Mouse (Mus musculus) G1E-ER4 (cell line): Measurements from ENCODE around the gene Gm815. TPM values are rescaled to one million over a fixed set of nuclear protein-coding genes. Genes with fewer than 3 reads are reported as not detected.

Source experiments
- GATA1 ChIP-seq: IDR thresholded peaks from one replicate; pipeline ENCODE4 v1.8.0; 2012; ENCODE audit warnings: low read length, inconsistent platforms
- polyA plus RNA-seq: library from polyadenylated mRNA; stranded (reverse); fragments of >175 nt; gene quantifications from 2 replicates; pipeline ENCODE4 v1.2.3, GENCODE M21; 2012

Gm815 gene
- polyA plus RNA-seq = not detected in 2 replicates

- TF ChIP-seq GATA1 = no peak
Observed at GRCm38 (mm10) chr19:26885616-26886015, at the start of gene Gm815. Gene Gm815, plus strand, starts transcription at chr19:26885881.

DNA sequence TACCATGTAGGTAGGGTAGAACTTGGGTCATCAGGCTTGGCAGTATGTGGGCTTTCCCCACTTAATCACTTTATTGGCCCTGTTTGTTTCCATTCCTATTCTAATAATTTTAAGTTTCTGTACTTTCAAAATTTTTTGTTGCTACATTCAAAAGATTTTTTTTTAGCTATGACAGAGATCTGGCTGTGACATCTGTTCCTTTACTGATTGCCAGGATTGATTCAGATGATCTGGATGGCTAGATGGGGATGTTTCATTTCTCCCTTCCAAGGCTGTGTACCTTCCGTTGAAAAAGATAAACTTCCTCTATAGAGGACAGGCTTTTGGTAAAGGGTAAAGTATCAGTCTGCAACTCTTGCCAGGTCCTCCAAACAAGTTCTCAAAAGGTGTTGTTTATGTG lies 48.1 kb upstream of the Gm815 start:
- TF ChIP-seq GATA1 = no peak

- TF ChIP-seq GATA1 = no peak
Observed at GRCm38 (mm10) chr19:26843896-26844295, 41.8 kb upstream of the Gm815 start.

- no peak for TF ChIP-seq GATA1
Observed at GRCm38 (mm10) chr19:26844813-26845212, 40.9 kb upstream of the Gm815 start.

DNA sequence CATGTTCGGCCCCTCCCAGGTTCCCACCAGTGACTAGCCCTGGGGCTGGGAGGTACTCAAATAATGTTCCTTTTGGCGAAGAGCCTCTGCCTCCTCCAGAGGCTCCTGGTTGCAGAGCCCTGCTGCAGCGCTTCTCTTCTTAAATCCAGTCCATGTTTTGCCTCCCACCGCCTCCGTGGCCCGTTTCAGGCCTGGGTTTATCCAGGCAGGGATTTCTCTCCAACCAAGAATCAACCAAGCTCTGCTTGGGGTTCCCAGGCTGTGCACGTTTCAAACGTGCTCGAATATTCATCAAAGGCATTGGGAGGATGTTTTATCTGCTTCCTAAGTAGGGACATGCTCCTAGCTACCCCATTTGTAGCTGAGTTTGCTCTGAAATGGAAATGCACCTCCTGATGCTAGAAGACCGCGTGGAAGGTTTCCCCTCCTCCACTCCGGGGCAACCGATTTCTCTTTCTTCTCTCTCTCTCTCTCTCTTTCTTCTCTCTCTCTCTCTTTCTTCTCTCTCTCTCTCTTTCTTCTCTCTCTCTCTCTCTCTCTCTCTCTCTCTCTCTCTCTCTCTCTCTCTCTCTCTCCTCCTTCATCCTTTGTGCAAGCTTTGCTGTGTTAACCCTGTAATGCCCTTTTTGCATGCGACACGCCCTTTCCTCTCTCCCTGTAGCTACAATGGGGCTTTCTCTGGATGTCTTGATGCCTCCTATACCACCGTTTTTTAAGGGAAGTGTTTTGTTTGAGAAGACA lies 40.2 kb upstream of the Gm815 start:
- no peak for TF ChIP-seq GATA1

DNA sequence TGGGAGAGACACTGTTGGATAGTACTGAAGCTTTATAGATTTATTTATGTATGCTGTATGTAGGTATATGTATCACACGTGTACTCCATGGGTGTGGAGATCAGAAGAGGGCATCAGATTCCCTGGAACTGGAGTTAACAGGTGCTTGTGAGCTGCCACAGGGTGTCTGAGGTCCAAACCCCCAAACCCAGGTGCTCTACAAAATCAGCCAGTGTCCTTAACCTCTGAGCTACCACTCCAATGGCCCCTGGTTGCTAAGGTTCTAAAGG lies 39.7 kb upstream of the Gm815 start:
- no peak for TF ChIP-seq GATA1

DNA sequence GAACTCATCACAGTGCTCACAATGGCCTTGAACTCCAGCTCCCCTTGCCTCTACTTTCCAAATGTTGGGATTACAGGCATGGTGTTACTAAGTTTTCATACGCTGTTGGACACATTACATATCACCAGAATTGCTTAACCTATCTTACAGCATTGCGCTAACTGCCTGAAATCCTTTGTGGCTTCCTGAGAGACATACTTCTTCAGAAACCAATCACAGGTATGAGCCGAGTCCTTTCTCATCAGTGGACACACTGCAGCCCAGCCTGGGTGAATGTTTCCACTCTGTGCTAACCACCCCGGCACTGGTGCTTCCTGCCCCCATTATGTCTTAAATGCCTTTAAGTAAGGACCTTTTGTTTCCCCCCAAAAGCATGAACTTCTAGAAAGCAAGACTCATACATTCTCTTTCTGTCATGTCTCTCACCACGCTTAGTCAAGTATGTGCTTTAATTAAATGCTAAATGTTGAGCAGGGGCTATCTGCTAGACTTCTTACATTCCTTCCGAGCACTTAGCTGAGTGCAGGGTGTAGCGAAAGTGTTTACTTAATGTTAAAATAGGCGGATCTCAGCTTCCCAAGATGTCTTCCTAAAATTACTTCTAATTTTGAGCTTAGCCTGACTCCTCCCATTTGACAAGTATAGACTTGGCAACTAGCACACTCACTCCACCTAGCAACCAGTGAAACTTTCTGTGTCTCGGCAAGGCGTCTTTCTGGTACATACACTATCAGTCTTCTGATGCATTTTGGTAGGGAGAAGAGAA lies 34.5 kb upstream of the Gm815 start:
- no peak for TF ChIP-seq GATA1

GRCm38 (mm10) chr19:26852325-26852900 lies 33.3 kb upstream of the Gm815 start:
- no peak for TF ChIP-seq GATA1

- TF ChIP-seq GATA1 = no peak
Observed at GRCm38 (mm10) chr19:26853701-26854282, 31.9 kb upstream of the Gm815 start.

DNA sequence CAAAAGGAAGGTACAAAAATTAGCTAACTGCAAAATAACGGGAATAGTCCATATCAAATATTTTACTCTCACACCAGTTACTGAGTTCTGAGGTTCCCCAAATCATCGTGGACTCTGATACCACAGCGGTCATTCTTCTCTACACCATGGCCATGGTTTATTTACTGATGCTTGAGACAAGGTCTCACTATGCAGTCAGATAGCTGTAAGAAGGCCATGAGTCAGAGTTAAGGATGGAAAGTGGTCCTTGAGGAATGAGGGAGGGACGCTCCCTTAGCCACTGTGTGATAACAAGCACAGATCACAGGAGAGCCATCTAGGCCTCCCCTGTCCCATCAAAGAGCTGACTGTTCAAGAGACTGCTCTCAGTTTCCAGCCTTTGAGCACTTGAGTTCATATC lies 31.0 kb upstream of the Gm815 start:
- TF ChIP-seq GATA1 = no peak

- no peak for TF ChIP-seq GATA1
Observed at GRCm38 (mm10) chr19:26855152-26855551, 30.5 kb upstream of the Gm815 start.

GRCm38 (mm10) chr19:26858427-26859194 lies 27.1 kb upstream of the Gm815 start:
- TF ChIP-seq GATA1 = no peak

- no peak for TF ChIP-seq GATA1
Observed at GRCm38 (mm10) chr19:26859195-26859570, 26.5 kb upstream of the Gm815 start.

DNA sequence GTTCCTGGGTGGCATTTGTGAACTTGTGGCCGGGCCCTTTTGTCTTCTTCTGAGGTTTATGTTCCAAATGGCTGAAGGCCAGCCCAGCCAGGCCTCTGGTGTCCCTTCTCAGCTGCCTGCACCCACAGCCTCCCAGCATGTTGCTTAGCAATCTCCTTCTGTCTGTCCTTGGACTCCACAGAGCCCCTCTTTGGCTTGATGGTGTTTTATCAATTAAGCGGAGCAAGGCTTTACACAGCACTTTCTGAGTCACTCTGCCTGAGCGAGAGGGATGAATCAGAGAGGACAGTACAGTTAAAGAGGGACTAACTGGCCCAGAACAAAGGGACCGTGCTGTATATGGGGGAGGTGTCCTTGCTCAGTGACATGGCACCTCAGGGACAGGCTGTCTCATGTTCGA lies 22.0 kb upstream of the Gm815 start:
- no peak for TF ChIP-seq GATA1

DNA sequence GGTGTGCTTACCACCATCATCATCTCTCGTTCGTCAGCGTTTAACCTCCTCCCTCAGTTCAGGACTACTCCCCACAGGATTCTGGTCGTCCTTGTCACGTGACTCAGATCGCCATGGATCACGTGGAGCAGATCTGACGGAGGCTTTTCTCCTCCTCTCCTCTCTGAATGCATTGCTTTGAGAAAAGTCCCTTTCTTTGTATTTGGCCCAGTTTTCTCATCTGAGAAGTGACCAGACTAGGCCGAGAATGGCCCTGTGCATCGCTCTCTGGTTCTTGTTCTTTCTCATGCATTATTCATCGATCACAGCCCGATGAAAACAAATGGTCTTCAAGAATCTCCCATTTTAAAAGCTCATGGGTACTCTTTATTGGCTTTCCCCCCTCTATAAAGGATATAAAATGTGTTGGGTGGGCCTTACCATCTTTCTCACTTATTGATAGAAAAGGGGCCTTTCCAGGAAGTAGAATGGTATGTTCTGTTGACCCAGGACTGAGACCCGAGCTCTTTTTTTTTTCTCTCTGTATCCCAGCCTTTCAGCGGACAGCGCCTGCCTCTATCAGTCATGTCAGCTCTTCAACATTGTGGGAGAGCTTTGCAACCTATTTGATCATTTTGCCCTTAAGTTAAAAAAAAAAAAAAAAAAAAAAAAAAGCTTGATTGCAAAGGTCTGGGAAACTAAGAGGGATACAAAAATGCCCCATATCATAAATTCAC lies 20.5 kb upstream of the Gm815 start:
- TF ChIP-seq GATA1 = no peak
